Mouse (Mus musculus) cerebellum, adult 18-20 months (tissue): ENCODE results near the gene Hdac7.

Experiments used
- DNase-seq, 2 experiments: peaks; one replicate each; pipeline ENCODE4 v3.0.0; 2021

Hdac7 gene

GRCm38 (mm10) chr15:97766194-97766593 lies 78.1 kb downstream of the Hdac7 start:
- no peak for DNase-seq

GRCm38 (mm10) chr15:97765090-97765794 lies 79.1 kb downstream of the Hdac7 start:
- no peak for DNase-seq

GRCm38 (mm10) chr15:97764532-97764931 lies 79.8 kb downstream of the Hdac7 start:
- DNase-seq, result no peak

GRCm38 (mm10) chr15:97763256-97764049 lies 80.8 kb downstream of the Hdac7 start:
- no peak for DNase-seq

- no peak for DNase-seq
These were observed 81.6 kb downstream of the Hdac7 start for GRCm38 (mm10) chr15:97762733-97763132.

- DNase-seq, result no peak
These were observed 82.9 kb downstream of the Hdac7 start for GRCm38 (mm10) chr15:97761438-97761837.

- DNase-seq, result no peak
These were observed 83.3 kb downstream of the Hdac7 start for GRCm38 (mm10) chr15:97760952-97761351.

GRCm38 (mm10) chr15:97760006-97760405 lies 84.3 kb downstream of the Hdac7 start:
- peak; percentile 61 to 73 for DNase-seq

- no peak for DNase-seq
These were observed 88.9 kb downstream of the Hdac7 start for GRCm38 (mm10) chr15:97755361-97755760.

- no peak for DNase-seq
These were observed 89.8 kb downstream of the Hdac7 start for GRCm38 (mm10) chr15:97754476-97754875.

GRCm38 (mm10) chr15:97752491-97752890 lies 91.8 kb downstream of the Hdac7 start:
- DNase-seq, result no peak

GRCm38 (mm10) chr15:97751676-97752075 lies 92.6 kb downstream of the Hdac7 start:
- DNase-seq, result peak in 1 of 2 experiments; percentile 20

GRCm38 (mm10) chr15:97750697-97751096 lies 93.6 kb downstream of the Hdac7 start:
- DNase-seq, result peak; percentile 35 to 46

GRCm38 (mm10) chr15:97749841-97750240 lies 94.5 kb downstream of the Hdac7 start:
- DNase-seq, result no peak

- DNase-seq, result no peak
These were observed 94.9 kb downstream of the Hdac7 start for GRCm38 (mm10) chr15:97749397-97749796.

GRCm38 (mm10) chr15:97748964-97749363 lies 95.3 kb downstream of the Hdac7 start:
- no peak for DNase-seq

GRCm38 (mm10) chr15:97748309-97748708 lies 96.0 kb downstream of the Hdac7 start:
- no peak for DNase-seq

- DNase-seq, result no peak
These were observed 96.8 kb downstream of the Hdac7 start for GRCm38 (mm10) chr15:97747486-97747885.

- DNase-seq, result no peak
These were observed 97.6 kb downstream of the Hdac7 start for GRCm38 (mm10) chr15:97746748-97747147.

- DNase-seq, result no peak
These were observed 98.0 kb downstream of the Hdac7 start for GRCm38 (mm10) chr15:97746278-97746677.

GRCm38 (mm10) chr15:97745331-97745730 lies 99.0 kb downstream of the Hdac7 start:
- DNase-seq, result no peak

GRCm38 (mm10) chr15:97744930-97745329 lies 99.4 kb downstream of the Hdac7 start:
- no peak for DNase-seq

- DNase-seq, result no peak
These were observed 100.3 kb downstream of the Hdac7 start for GRCm38 (mm10) chr15:97743961-97744525.

GRCm38 (mm10) chr15:97743210-97743609 lies 101.1 kb downstream of the Hdac7 start:
- DNase-seq, result no peak
